Mouse (Mus musculus) neural tube, embryonic 10.5 days (tissue): ENCODE measurements around the gene Pcdh17.

Experiments
- DNase-seq: peaks from one replicate; pipeline ENCODE4 v3.0.0-alpha.2; 2017; ENCODE audit warnings: low spot score; ENCODE audit errors: extremely low spot score

Pcdh17 gene

GRCm38 (mm10) chr14:84477411-84477810 lies 34.0 kb downstream of the Pcdh17 start:
- DNase-seq = no peak

GRCm38 (mm10) chr14:84480546-84480945 lies 37.2 kb downstream of the Pcdh17 start:
- DNase-seq = no peak

- DNase-seq = no peak
Observed at GRCm38 (mm10) chr14:84484350-84484749, 41.0 kb downstream of the Pcdh17 start.

DNA sequence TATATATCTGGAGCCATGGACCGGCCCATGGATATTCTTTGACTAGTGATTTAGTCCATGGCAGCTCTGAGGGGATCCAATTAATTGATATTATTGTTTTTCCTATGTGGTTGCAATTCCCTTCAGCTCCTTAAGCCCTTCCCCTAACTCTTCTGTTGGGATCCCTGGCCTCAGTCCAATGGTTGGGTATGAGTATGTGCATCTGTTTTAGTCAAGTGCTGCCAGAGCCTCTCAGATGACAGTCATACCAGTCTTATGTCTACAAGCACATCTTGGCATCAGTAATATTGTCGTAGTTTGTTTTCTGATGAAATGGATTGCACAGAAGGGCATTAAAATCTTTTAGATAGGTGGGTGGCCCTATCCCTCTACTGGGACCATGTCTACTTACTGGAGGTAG lies 67.6 kb downstream of the Pcdh17 start:
- DNase-seq = no peak

GRCm38 (mm10) chr14:84532397-84532796 lies 89.0 kb downstream of the Pcdh17 start:
- DNase-seq = no peak

DNA sequence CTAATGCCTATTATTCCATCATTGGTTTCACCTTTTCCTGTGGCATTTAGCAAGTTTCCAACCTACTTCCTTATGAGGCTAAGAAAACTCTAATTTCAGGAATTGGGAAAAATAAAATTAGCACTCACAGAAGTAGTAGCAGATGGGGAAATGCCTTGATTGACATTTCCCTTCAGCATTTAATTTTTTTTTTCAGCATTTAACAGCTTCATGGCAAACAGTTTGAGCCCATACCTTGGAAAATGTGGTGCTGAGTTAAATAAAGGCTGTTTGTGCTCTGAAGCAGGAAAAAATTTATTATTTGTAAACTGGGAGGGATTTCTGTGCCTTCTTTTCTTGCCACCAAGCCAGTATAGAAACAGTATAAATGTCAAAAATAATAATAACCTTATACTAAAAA lies 91.9 kb downstream of the Pcdh17 start:
- no peak for DNase-seq

- DNase-seq = no peak
Observed at GRCm38 (mm10) chr14:84541838-84542237, 98.5 kb downstream of the Pcdh17 start.

- no peak for DNase-seq
Observed at GRCm38 (mm10) chr14:84545968-84546367, 102.6 kb downstream of the Pcdh17 start.

GRCm38 (mm10) chr14:84547513-84548194 lies 104.3 kb downstream of the Pcdh17 start:
- no peak for DNase-seq

DNA sequence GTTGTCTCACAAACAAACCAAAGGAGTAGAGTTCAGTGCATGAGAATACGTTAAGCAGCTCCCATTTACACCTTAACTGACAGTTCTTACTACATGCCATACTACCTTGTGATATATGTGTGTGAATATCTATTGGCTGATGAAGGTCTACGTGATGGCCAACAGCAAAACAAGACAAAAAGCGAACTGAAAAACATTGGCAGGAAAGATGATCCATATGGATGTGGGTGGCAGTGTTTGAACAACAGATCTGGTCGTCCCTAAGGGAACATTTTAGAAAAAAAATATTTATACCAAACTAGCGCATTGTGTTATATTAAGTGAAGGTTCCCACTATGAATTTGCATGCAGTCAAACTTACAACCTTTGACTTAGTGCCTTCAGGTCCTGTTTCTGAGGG lies 108.2 kb downstream of the Pcdh17 start:
- no peak for DNase-seq

DNA sequence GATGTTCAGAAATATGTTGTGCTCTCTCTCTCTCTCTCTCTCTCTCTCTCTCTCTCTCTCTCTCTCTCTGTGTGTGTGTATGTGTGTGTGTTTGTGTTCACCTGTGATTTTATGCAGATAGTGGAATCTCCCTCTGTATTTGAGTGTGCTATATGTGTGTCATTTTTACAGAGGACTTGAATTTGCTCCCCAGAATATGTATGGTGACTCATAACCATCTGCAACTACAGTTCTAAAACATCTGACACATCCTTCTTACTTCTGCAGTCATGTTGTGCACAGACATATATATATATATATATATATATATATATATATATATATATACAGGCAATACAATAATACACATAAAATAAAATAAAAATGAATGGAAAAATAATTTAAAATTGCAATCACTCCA lies 127.7 kb downstream of the Pcdh17 start:
- DNase-seq = no peak
